Mouse (Mus musculus) MEL (cell line): ENCODE results near the gene Pstpip1. TPM values are rescaled to one million over a fixed set of nuclear protein-coding genes. Genes with fewer than 3 reads are reported as not detected.

Experiments used
- DNase-seq: peaks from one replicate; pipeline ENCODE4 v3.0.0; 2011; ENCODE audit warnings: low read depth, low spot score
- H3K27ac ChIP-seq: 2 replicates; pipeline ENCODE4 v1.5.1; 2012; ENCODE audit warnings: low read depth, mild to moderate bottlenecking, control low read depth, low read length, moderate library complexity; ENCODE audit not compliant: control insufficient read depth
- H3K27me3 ChIP-seq, 2 experiments: fragments of 150-350 bp in 1 of 2; sonication (generic) in 1 of 2; 2 replicates each; pipeline ENCODE4 v1.6.1; 2012; ENCODE audit warnings: low read length in 2 of 2, mild to moderate bottlenecking in 2 of 2, improper control_type of control experiment in 1 of 2, moderate library complexity in 1 of 2; ENCODE audit not compliant: insufficient read depth in 2 of 2, control insufficient read depth in 1 of 2
- H3K36me3 ChIP-seq, 2 experiments: 2 replicates each; pipeline ENCODE4 v1.6.1; 2012 to 2014; ENCODE audit warnings: low read length in 2 of 2, improper control_type of control experiment in 1 of 2, inconsistent platforms in 1 of 2, mild to moderate bottlenecking in 1 of 2; ENCODE audit not compliant: insufficient read depth in 2 of 2, control insufficient read depth in 1 of 2
- H3K4me1 ChIP-seq, 2 experiments: fragments of 150-350 bp in 1 of 2; sonication (generic) in 1 of 2; 2 replicates each; pipeline ENCODE4 v1.6.1; 2012; ENCODE audit warnings: low read length in 2 of 2, improper control_type of control experiment in 1 of 2, mild to moderate bottlenecking in 1 of 2; ENCODE audit not compliant: insufficient read depth in 2 of 2, control insufficient read depth in 1 of 2
- H3K4me3 ChIP-seq, 2 experiments: fragments of 150-350 bp in 1 of 2; sonication (generic) in 1 of 2; 2 replicates each; pipeline ENCODE4 v1.5.1; 2012; ENCODE audit warnings: low read depth in 2 of 2, low read length in 2 of 2, mild to moderate bottlenecking in 2 of 2, moderate library complexity in 2 of 2, control low read depth in 1 of 2, improper control_type of control experiment in 1 of 2; ENCODE audit not compliant: control insufficient read depth in 1 of 2, insufficient read depth in 1 of 2
- H3K79me2 ChIP-seq: 2 replicates; pipeline ENCODE4 v1.6.1; 2012; ENCODE audit warnings: mild to moderate bottlenecking, low read length, moderate library complexity; ENCODE audit not compliant: control insufficient read depth, poor library complexity, insufficient read depth
- H3K9ac ChIP-seq: 2 replicates; pipeline ENCODE4 v1.6.1; 2012; ENCODE audit warnings: low read depth, mild to moderate bottlenecking, control low read depth, low read length, moderate library complexity; ENCODE audit not compliant: control insufficient read depth, poor library complexity, severe bottlenecking
- H3K9me3 ChIP-seq: fragments of 150-350 bp; sonication (generic); replicated peaks from 2 replicates; pipeline ENCODE4 v1.6.1; 2012; ENCODE audit warnings: mild to moderate bottlenecking, low read length, improper control_type of control experiment, moderate library complexity; ENCODE audit not compliant: insufficient read depth
- BHLHE40 ChIP-seq: IDR thresholded peaks from 2 replicates; pipeline ENCODE4 v1.6.1; 2012; ENCODE audit warnings: low read depth, mild to moderate bottlenecking, inconsistent platforms, low read length, improper control_type of control experiment, borderline replicate concordance
- CHD2 ChIP-seq: IDR thresholded peaks from 2 replicates; pipeline ENCODE4 v1.6.1; 2011; ENCODE audit warnings: low read length, improper control_type of control experiment
- CTCF ChIP-seq, 3 experiments: IDR thresholded peaks in 2 of 3; conservative IDR thresholded peaks in 1 of 3; 2 replicates each; pipeline ENCODE4 v1.5.1; 2011 to 2012; ENCODE audit warnings: low read length in 3 of 3, low read depth in 2 of 3, mild to moderate bottlenecking in 2 of 3, improper control_type of control experiment in 1 of 3, inconsistent platforms in 1 of 3, mixed read lengths in 1 of 3, moderate library complexity in 1 of 3; ENCODE audit not compliant: control insufficient read depth in 1 of 3, insufficient read depth in 1 of 3, poor library complexity in 1 of 3, severe bottlenecking in 1 of 3
- E2F4 ChIP-seq: IDR thresholded peaks from 2 replicates; pipeline ENCODE4 v1.6.1; 2011; ENCODE audit warnings: low read depth, low read length, improper control_type of control experiment, borderline replicate concordance
- EP300 ChIP-seq, 2 experiments: IDR thresholded peaks; 2 replicates each; pipeline ENCODE4 v1.6.1; 2011; ENCODE audit warnings: improper control_type of control experiment in 2 of 2, low read length in 2 of 2, low read depth in 1 of 2, mild to moderate bottlenecking in 1 of 2
- GABPA ChIP-seq: IDR thresholded peaks from 2 replicates; pipeline ENCODE4 v1.6.1; 2012; ENCODE audit warnings: low read depth, mild to moderate bottlenecking, inconsistent platforms, low read length, improper control_type of control experiment, moderate library complexity
- GATA1 ChIP-seq: IDR thresholded peaks from 2 replicates; pipeline ENCODE4 v1.6.1; 2011; ENCODE audit warnings: low read depth, low read length, improper control_type of control experiment
- HCFC1 ChIP-seq: IDR thresholded peaks from 2 replicates; pipeline ENCODE4 v1.6.1; 2012; ENCODE audit warnings: low read depth, mild to moderate bottlenecking, inconsistent platforms, low read length, improper control_type of control experiment, moderate library complexity
- JUND ChIP-seq: IDR thresholded peaks from 2 replicates; pipeline ENCODE4 v1.6.1; 2011; ENCODE audit warnings: low read depth, mild to moderate bottlenecking, improper control_type of control experiment, low read length
- KAT2A ChIP-seq: conservative IDR thresholded peaks from 2 replicates; pipeline ENCODE4 v1.6.1; 2012; ENCODE audit warnings: low read depth, low read length, improper control_type of control experiment, inconsistent platforms
- MAFK ChIP-seq: IDR thresholded peaks from 2 replicates; pipeline ENCODE4 v1.6.1; 2011; ENCODE audit warnings: low read depth, mild to moderate bottlenecking, low read length, improper control_type of control experiment, borderline replicate concordance
- MAX ChIP-seq: IDR thresholded peaks from 2 replicates; pipeline ENCODE4 v1.6.1; 2011; ENCODE audit warnings: low read length, improper control_type of control experiment
- MYB ChIP-seq: IDR thresholded peaks from 2 replicates; pipeline ENCODE4 v1.6.1; 2011; ENCODE audit warnings: mild to moderate bottlenecking, low read depth, low read length, improper control_type of control experiment
- MYC ChIP-seq: IDR thresholded peaks from 2 replicates; pipeline ENCODE4 v1.6.1; 2011; ENCODE audit warnings: low read depth, mild to moderate bottlenecking, low read length, improper control_type of control experiment, moderate library complexity
- POLR2AphosphoS2 ChIP-seq: IDR thresholded peaks from 2 replicates; pipeline ENCODE4 v1.6.1; 2011; ENCODE audit warnings: low read length, improper control_type of control experiment
- POLR2AphosphoS5 ChIP-seq: IDR thresholded peaks from 2 replicates; pipeline ENCODE4 v1.6.1; 2012; ENCODE audit warnings: low read depth, borderline replicate concordance, mild to moderate bottlenecking, inconsistent platforms, low read length, moderate library complexity, mixed read lengths
- RCOR1 ChIP-seq: IDR thresholded peaks from 2 replicates; pipeline ENCODE4 v1.6.1; 2012; ENCODE audit warnings: low read depth, mild to moderate bottlenecking, inconsistent platforms, low read length, improper control_type of control experiment
- SIN3A ChIP-seq: IDR thresholded peaks from 2 replicates; pipeline ENCODE4 v1.6.1; 2012; ENCODE audit warnings: low read length, improper control_type of control experiment, inconsistent platforms
- SMC3 ChIP-seq: IDR thresholded peaks from 2 replicates; pipeline ENCODE4 v1.6.1; 2011; ENCODE audit warnings: low read depth, low read length, improper control_type of control experiment
- TCF12 ChIP-seq: IDR thresholded peaks from 2 replicates; pipeline ENCODE4 v1.6.1; 2014; ENCODE audit warnings: low read depth, mild to moderate bottlenecking, inconsistent platforms, low read length, improper control_type of control experiment, moderate library complexity
- UBTF ChIP-seq: IDR thresholded peaks from 2 replicates; pipeline ENCODE4 v1.6.1; 2012; ENCODE audit warnings: low read depth, mild to moderate bottlenecking, inconsistent platforms, low read length, improper control_type of control experiment, moderate library complexity, borderline replicate concordance; ENCODE audit not compliant: insufficient read depth
- USF2 ChIP-seq, 2 experiments: IDR thresholded peaks; 2 replicates each; pipeline ENCODE4 v1.6.1; 2011 to 2012; ENCODE audit warnings: improper control_type of control experiment in 2 of 2, low read length in 2 of 2, borderline replicate concordance in 1 of 2, inconsistent platforms in 1 of 2, low read depth in 1 of 2, mild to moderate bottlenecking in 1 of 2; ENCODE audit not compliant: insufficient read depth in 1 of 2
- ZKSCAN1 ChIP-seq: IDR thresholded peaks from 2 replicates; pipeline ENCODE4 v1.6.1; 2012; ENCODE audit warnings: low read depth, mild to moderate bottlenecking, inconsistent platforms, low read length, improper control_type of control experiment, moderate library complexity
- ZMIZ1 ChIP-seq: IDR thresholded peaks from 2 replicates; pipeline ENCODE4 v1.6.1; 2012; ENCODE audit warnings: low read depth, mild to moderate bottlenecking, inconsistent platforms, low read length, improper control_type of control experiment, moderate library complexity
- ZNF384 ChIP-seq: IDR thresholded peaks from 2 replicates; pipeline ENCODE4 v1.6.1; 2012; ENCODE audit warnings: low read depth, mild to moderate bottlenecking, inconsistent platforms, low read length, improper control_type of control experiment
- polyA plus RNA-seq, 2 experiments: library from polyadenylated mRNA; stranded (reverse) in 1 of 2; unstranded in 1 of 2; fragments of >175 nt in 1 of 2; fragments of >200 nt in 1 of 2; gene quantifications; 2 replicates each; pipeline versions ENCODE4 v1.2.1 to v1.2.4; 2012; ENCODE audit warnings: low replicate concordance in 2 of 2, low read depth in 1 of 2; ENCODE audit not compliant: insufficient read length in 2 of 2, insufficient read depth in 1 of 2, missing spikeins in 1 of 2
- total RNA-seq: library from RNA; depleted of rRNA; stranded (reverse); fragments of 300-350 nt; gene quantifications from 2 replicates; pipeline ENCODE4 v1.2.3, GENCODE M21; 2012

Gene Pstpip1
- total and polyA plus RNA-seq, 3 experiments = 0.04 to 0.22 TPM; not detected in 1

DNA sequence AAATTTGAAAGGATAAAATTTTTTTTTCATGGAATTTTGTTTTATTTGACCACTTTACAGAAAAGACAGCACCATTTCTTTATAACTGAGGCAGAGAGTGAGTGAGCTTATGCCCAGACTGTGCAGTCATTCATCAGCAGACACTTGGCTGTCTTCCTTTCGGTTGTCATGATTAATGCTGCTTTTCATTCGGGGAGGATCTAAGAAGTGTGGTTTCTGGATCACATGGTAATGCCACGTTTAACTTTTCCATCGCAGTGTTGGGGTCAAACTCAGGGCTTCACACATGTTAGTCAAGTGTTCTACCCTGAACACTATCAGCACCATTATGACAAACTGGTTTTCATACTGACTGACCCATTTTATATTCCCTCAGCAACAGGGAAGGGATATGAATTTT is 11.3 kb downstream of the Pstpip1 start:
- peaks cover 0 to 3% of the 10 kb centered on the region in 2 experiments; a peak in 2 of 4 replicates for H3K4me1 ChIP-seq

DNA sequence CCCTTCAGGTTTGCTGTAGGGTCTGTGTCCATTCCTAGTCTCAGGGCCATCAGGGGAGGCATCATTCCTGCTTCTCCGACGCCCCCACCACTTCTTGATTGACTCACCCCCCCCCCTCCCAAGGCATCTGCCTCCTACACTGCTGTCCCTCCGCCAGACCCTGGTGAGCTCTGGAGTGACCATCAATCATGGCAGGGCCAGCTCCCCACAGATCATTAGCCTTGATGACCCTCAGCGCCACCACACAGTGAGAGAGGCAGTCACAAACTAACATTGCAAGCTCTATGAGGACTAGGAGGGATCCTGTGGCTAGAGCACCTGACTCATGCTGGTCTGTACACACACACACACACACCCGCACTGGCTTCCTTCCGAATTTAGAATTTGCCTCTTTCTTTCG is 15.2 kb downstream of the Pstpip1 start:
- H3K27ac ChIP-seq = no peak overlapping the region
- peaks cover 0 to 8% of the 10 kb centered on the region in 2 experiments; a peak in 2 of 4 replicates for H3K4me1 ChIP-seq
- H3K9ac ChIP-seq = no peak overlapping the region
- no peaks in the 10 kb centered on the region for H3K27me3 ChIP-seq
- H3K79me2 ChIP-seq = no peaks in the 10 kb centered on the region
- no peak overlapping the region for H3K4me3 ChIP-seq
- TF ChIP-seq KAT2A (no peak), ZKSCAN1 (no peak), USF2 (IDR thresholded peaks at IDR 0.05; ENCODE audit: borderline replicate concordance in 1 of 2, insufficient read depth in 1 of 2, low read depth in 1 of 2, low read length in 2 of 2) (no peak), ZNF384 (no peak), SIN3A (no peak), UBTF (no peak), HCFC1 (no peak), CTCF (IDR thresholded peaks at IDR 0.05 in 2 of 3, conservative IDR thresholded peaks at IDR 0.05 in 1 of 3; ENCODE audit: control insufficient read depth in 1 of 3, insufficient read depth in 1 of 3, low read depth in 2 of 3, low read length in 3 of 3, poor library complexity in 1 of 3, severe bottlenecking in 1 of 3) (no peak), RCOR1 (no peak), CHD2 (no peak), POLR2AphosphoS2 (no peak)
- no peaks in the 10 kb centered on the region for H3K9me3 ChIP-seq
- peaks cover 0 to 2% of the 10 kb centered on the region in 2 experiments; a peak in 1 of 4 replicates for H3K36me3 ChIP-seq
- no peak for DNase-seq

More for the DNA sequence above, 11.3 kb downstream of the Pstpip1 start:
- Histone ChIP-seq H3K9me3 (no peaks in the 10 kb centered on the region), H3K27ac (no peak overlapping the region), H3K36me3 (no peaks in the 10 kb centered on the region), H3K79me2 (no peaks in the 10 kb centered on the region), H3K27me3 (no peaks in the 10 kb centered on the region), H3K4me3 (no peak overlapping the region), H3K9ac (no peak overlapping the region)
- no peak for DNase-seq
- TF ChIP-seq BHLHE40 = no peak
- no peak for TF ChIP-seq KAT2A
- no peak for TF ChIP-seq E2F4
- no peak for TF ChIP-seq TCF12
- no peak for TF ChIP-seq MAFK
- no peak for TF ChIP-seq GATA1
- TF ChIP-seq ZNF384 = no peak
- no peak for TF ChIP-seq EP300 (IDR thresholded peaks at IDR 0.05; ENCODE audit: low read depth in 1 of 2, low read length in 2 of 2)
- no peak for TF ChIP-seq JUND
- no peak for TF ChIP-seq CTCF (IDR thresholded peaks at IDR 0.05 in 2 of 3, conservative IDR thresholded peaks at IDR 0.05 in 1 of 3; ENCODE audit: control insufficient read depth in 1 of 3, insufficient read depth in 1 of 3, low read depth in 2 of 3, low read length in 3 of 3, poor library complexity in 1 of 3, severe bottlenecking in 1 of 3)
- TF ChIP-seq ZMIZ1 = no peak
- TF ChIP-seq USF2 (IDR thresholded peaks at IDR 0.05; ENCODE audit: borderline replicate concordance in 1 of 2, insufficient read depth in 1 of 2, low read depth in 1 of 2, low read length in 2 of 2) = no peak
- TF ChIP-seq POLR2AphosphoS2 = no peak
- no peak for TF ChIP-seq GABPA
- no peak for TF ChIP-seq MYB
- no peak for TF ChIP-seq POLR2AphosphoS5
- TF ChIP-seq MAX = no peak
- TF ChIP-seq SMC3 = no peak
- no peak for TF ChIP-seq MYC
